Mouse (Mus musculus): ENCODE data around the gene Igfbp7. TPM values are rescaled to one million over a fixed set of nuclear protein-coding genes. Genes with fewer than 3 reads are reported as not detected.

The Igfbp7 gene
- polyA plus RNA-seq, 1 experiment from 2014 or later: 68.1 TPM

Other genes with a start within 250 kb of the Igfbp7 start
- 0.75 and 0.99 TPM in 2 replicates for gene Spink2, start 196.6 kb downstream of the Igfbp7 start, polyA plus RNA-seq (2014; fragmentation: Nextera tagmentation; extraction: Ambion mirVana)
- gene Rest, start 142.6 kb downstream of the Igfbp7 start, polyA plus RNA-seq (2014; fragmentation: Nextera tagmentation; extraction: Ambion mirVana): 7.4 and 7.5 TPM in 2 replicates
- gene Noa1, start 98.0 kb downstream of the Igfbp7 start, polyA plus RNA-seq (2014; fragmentation: Nextera tagmentation; extraction: Ambion mirVana): 30.2 and 35.7 TPM in 2 replicates
- 86.8 and 90.9 TPM in 2 replicates for gene Polr2b, start 97.9 kb downstream of the Igfbp7 start, polyA plus RNA-seq (2014; fragmentation: Nextera tagmentation; extraction: Ambion mirVana)